ENCODE assay signal across 41 mouse cellular contexts in genomic region chr2:140107641-140108040, GRCm38 (mm10). TPM values are rescaled to one million over a fixed set of nuclear protein-coding genes. Genes with fewer than 3 reads are reported as not detected.
DNase-seq lines count a peak whose midpoint lies in the region; ATAC-seq and TF ChIP-seq lines count a peak whose summit lies in the region.
"Had no signal": no experiment of that assay in that cellular context is flagged by ENCODE, and none has a peak within 500 bp of the region (broad histone marks: within the 10 kb centered on the region; RNA-seq: fewer than 3 reads in every experiment).

No protein-coding gene starts in this region.

- no peaks in the 10 kb centered on the region for H3K9me3 ChIP-seq in intestine, postnatal 0 days (ENCODE audit: control insufficient read depth)
- H3K9me3 ChIP-seq: forebrain, embryonic 10.5 days; forebrain, embryonic 15.5 days; limb, embryonic 12.5 days; liver, embryonic 15.5 days; lung, embryonic 15.5 days; midbrain, embryonic 12.5 days had no signal

- intact Hi-C loops in gastrocnemius, adult 2 months (cut with DNase I): no loop called here

- H3K4me1 ChIP-seq in intestine, postnatal 0 days (replicated peaks; ENCODE audit: control insufficient read depth, insufficient read depth, low read length): no peaks in the 10 kb centered on the region
- H3K4me1 ChIP-seq in thymus, adult 2 months (replicated peaks; ENCODE audit: control insufficient read depth, insufficient read depth, low read length): no peaks in the 10 kb centered on the region
- H3K4me1 ChIP-seq: forebrain, embryonic 10.5 days; forebrain, embryonic 15.5 days; limb, embryonic 12.5 days; liver, embryonic 15.5 days; lung, embryonic 15.5 days; midbrain, embryonic 12.5 days had no signal

- TF ChIP-seq CTCF in gastrocnemius, adult 2 months (IDR thresholded peaks at IDR 0.05): no peak
- TF ChIP-seq CTCF in intestine, postnatal 0 days (IDR thresholded peaks at IDR 0.05; ENCODE audit: low read depth): no peak
- TF ChIP-seq CTCF in thymus, adult 2 months (IDR thresholded peaks at IDR 0.05; ENCODE audit: borderline replicate concordance, control insufficient read depth, extremely low read depth, insufficient read depth, low read length, poor library complexity): no peak

- no peak overlapping the region for H3ac ChIP-seq in myocyte (ENCODE audit: control insufficient read depth, insufficient read length)

- H3K4me2 ChIP-seq in myocyte (ENCODE audit: low read depth): no peak overlapping the region
- no peak overlapping the region for H3K4me2 ChIP-seq in intestine, postnatal 0 days (replicated peaks; ENCODE audit: low read depth)
- H3K4me2 ChIP-seq: forebrain, embryonic 15.5 days; limb, embryonic 12.5 days; liver, embryonic 15.5 days; lung, embryonic 15.5 days; midbrain, embryonic 12.5 days had no signal

- ATAC-seq in intestine, postnatal 0 days: no peak
- ATAC-seq: CD4-positive, CD25-positive, alpha-beta regulatory T cell, adult 4 months; forebrain, embryonic 15.5 days; hindbrain, embryonic 16.5 days; intestine, embryonic 16.5 days had no signal

- H3K4me3 ChIP-seq in gastrocnemius, adult 2 months: no peak overlapping the region
- H3K4me3 ChIP-seq in myocyte: no peak overlapping the region
- no peak overlapping the region for H3K4me3 ChIP-seq in intestine, postnatal 0 days (ENCODE audit: low read depth, low read length)
- H3K4me3 ChIP-seq in thymus, adult 2 months (ENCODE audit: control insufficient read depth, insufficient read depth, low read length): no peak overlapping the region
- H3K4me3 ChIP-seq: forebrain, embryonic 10.5 days; forebrain, embryonic 15.5 days; limb, embryonic 12.5 days; liver, embryonic 15.5 days; lung, embryonic 15.5 days; megakaryocyte, embryonic 14.5 days; midbrain, embryonic 12.5 days had no signal

- no peak overlapping the region for H3K9ac ChIP-seq in intestine, postnatal 0 days (ENCODE audit: low read depth, low read length)
- H3K9ac ChIP-seq: forebrain, embryonic 15.5 days; limb, embryonic 12.5 days; liver, embryonic 15.5 days; lung, embryonic 15.5 days; midbrain, embryonic 12.5 days had no signal

- no peaks in the 10 kb centered on the region for H3K36me3 ChIP-seq in myocyte (ENCODE audit: control insufficient read depth, insufficient read depth)
- no peaks in the 10 kb centered on the region for H3K36me3 ChIP-seq in intestine, postnatal 0 days (ENCODE audit: control insufficient read depth, insufficient read depth)
- no peaks in the 10 kb centered on the region for H3K36me3 ChIP-seq in thymus, adult 2 months (ENCODE audit: control insufficient read depth, insufficient read depth, low read length)
- H3K36me3 ChIP-seq: forebrain, embryonic 10.5 days; forebrain, embryonic 15.5 days; limb, embryonic 12.5 days; liver, embryonic 15.5 days; lung, embryonic 15.5 days; midbrain, embryonic 12.5 days had no signal

- no peaks in the 10 kb centered on the region for H3K79me2 ChIP-seq in myocyte (ENCODE audit: control insufficient read depth, insufficient read depth)

- no peak for DNase-seq in gastrocnemius, adult 2 months
- DNase-seq in gastrocnemius, adult 8-10 months (ENCODE audit: low spot score in 2 of 2): no peak
- DNase-seq in Muller cell, postnatal 12 days (ENCODE audit: inconsistent ontology term): peak; percentile 42
- DNase-seq in gonadal fat pad, adult 2 months (ENCODE audit: low read depth): peak; percentile 16
- no peak for DNase-seq in right cerebral cortex, adult 2 months (ENCODE audit: low spot score in 2 of 2)
- no peak for DNase-seq in thymus, adult 2 months
- DNase-seq: adrenal gland, postnatal 10 days; cerebellum, adult 9-10 months; cerebellum, postnatal 36 days; heart, postnatal 14 days; kidney, adult 9 months; kidney, postnatal 10 days; right cerebral cortex, postnatal 14 days; spleen, adult 18-20 months; thymus, adult 18-20 months; thymus, postnatal 36 days had no signal

- H3K27me3 ChIP-seq in myocyte (ENCODE audit: control insufficient read depth, insufficient read depth, insufficient read length): no peaks in the 10 kb centered on the region
- H3K27me3 ChIP-seq in intestine, postnatal 0 days (replicated peaks; ENCODE audit: control insufficient read depth, insufficient read depth, low read length): no peaks in the 10 kb centered on the region
- no peaks in the 10 kb centered on the region for H3K27me3 ChIP-seq in thymus, adult 2 months (ENCODE audit: control insufficient read depth, insufficient read depth, low read length)
- H3K27me3 ChIP-seq: forebrain, embryonic 15.5 days; limb, embryonic 12.5 days; lung, embryonic 15.5 days; midbrain, embryonic 12.5 days had no signal

- peak overlapping the region; percentile 35; the same call in 1 of the 2 replicates for H3K27ac ChIP-seq in gastrocnemius, adult 2 months
- H3K27ac ChIP-seq in intestine, postnatal 0 days (ENCODE audit: low read depth, low read length): no peak overlapping the region
- no peak overlapping the region for H3K27ac ChIP-seq in thymus, adult 2 months (ENCODE audit: control insufficient read depth, insufficient read depth, low read length)
- H3K27ac ChIP-seq: forebrain, embryonic 10.5 days; forebrain, embryonic 15.5 days; limb, embryonic 12.5 days; liver, embryonic 15.5 days; lung, embryonic 15.5 days; midbrain, embryonic 12.5 days had no signal

- no peak for TF ChIP-seq POLR2A in myocyte (IDR thresholded peaks at IDR 0.05; ENCODE audit: insufficient read length, low read depth)
- no peak for TF ChIP-seq POLR2A in thymus, adult 2 months (IDR thresholded peaks at IDR 0.05; ENCODE audit: control insufficient read depth, extremely low read depth, insufficient read depth, low read length, poor library complexity)

- 82% methylated on average over 4 of the region's 4 CpGs for WGBS in intestine, postnatal 0 days
- 90% methylated on average over 4 of the region's 4 CpGs for WGBS in thymus, adult 2 months

TF ChIP-seq in myocyte, 11 proteins besides CTCF, POLR2A, EP300 and RAD21:
- TF ChIP-seq MYOG (IDR thresholded peaks at IDR 0.05; ENCODE audit: control insufficient read depth in 1 of 3, insufficient read depth in 1 of 3, insufficient read length in 2 of 3, low read depth in 2 of 3) (no peak), CEBPB (IDR thresholded peaks at IDR 0.05; ENCODE audit: insufficient read depth, poor library complexity, severe bottlenecking) (peak; percentile 35), TCF3 (IDR thresholded peaks at IDR 0.05; ENCODE audit: insufficient read length, low read depth) (no peak), TCF12 (IDR thresholded peaks at IDR 0.05; ENCODE audit: insufficient read depth, poor library complexity, severe bottlenecking) (no peak), REST (IDR thresholded peaks at IDR 0.05; ENCODE audit: insufficient read depth, insufficient read length) (no peak), MYOD1 (IDR thresholded peaks at IDR 0.05; ENCODE audit: control insufficient read depth in 1 of 3, insufficient read length in 2 of 3, low read depth in 2 of 3) (no peak), MAX (IDR thresholded peaks at IDR 0.05; ENCODE audit: low read depth) (no peak), SRF (IDR thresholded peaks at IDR 0.05; ENCODE audit: control insufficient read depth, insufficient read length, low read depth) (no peak)

RNA-seq across cellular contexts. Expression of gene Tasp1, which starts 41.0 kb away (rescaled TPM):
- 1 to 10 TPM; 5.2 to 6.7 TPM for total RNA-seq in gastrocnemius, adult 2 months (2021)
- 1 to 10 TPM; 5.1 to 6.2 (median 5.4) TPM for total RNA-seq in gastrocnemius, adult 8-10 months (2022)
- polyA plus RNA-seq in gonadal fat pad, adult 2 months (2012; rRNA removed): 4.0 and 5.6 TPM in 2 replicates
- polyA plus RNA-seq in myocyte (2012; fragmentation: generic; extraction: Trizol): 3.8 TPM
- polyA plus RNA-seq in intestine, postnatal 0 days (2015; fragmentation: Nextera tagmentation; extraction: Ambion mirVana): 9.4 and 10.5 TPM in 2 replicates
- polyA plus RNA-seq in thymus, adult 2 months (2012; rRNA removed): 6.5 and 7.1 TPM in 2 replicates

RNA-seq across cellular contexts. Expression of gene Gm17374, which starts 44.2 kb away (rescaled TPM):
- total RNA-seq in gastrocnemius, adult 2 months (2021): not detected
- total RNA-seq in gastrocnemius, adult 8-10 months (2022): not detected
- not detected in 2 replicates for polyA plus RNA-seq in gonadal fat pad, adult 2 months (2012; rRNA removed)
- not detected for polyA plus RNA-seq in myocyte (2012; fragmentation: generic; extraction: Trizol)
- not detected in 2 replicates for polyA plus RNA-seq in intestine, postnatal 0 days (2015; fragmentation: Nextera tagmentation; extraction: Ambion mirVana)
- not detected in 2 replicates for polyA plus RNA-seq in thymus, adult 2 months (2012; rRNA removed)
- total RNA-seq: adrenal gland, postnatal 10 days; gastrocnemius, adult 18-20 months; gastrocnemius, postnatal 4 days; heart, postnatal 14 days; layer of hippocampus, adult 18-20 months; layer of hippocampus, postnatal 10 days; left cerebral cortex, adult 18-20 months; left cerebral cortex, postnatal 25 days; liver, adult 2 months had no signal
- polyA plus RNA-seq: CD4-positive, CD25-positive, alpha-beta regulatory T cell, adult 4 months; embryonic facial prominence, embryonic 11.5 days; forebrain, embryonic 10.5 days; forebrain, embryonic 15.5 days; frontal cortex, adult 2 months; heart, embryonic 14.5 days; hindbrain, embryonic 11.5 days; hindbrain, embryonic 16.5 days; intestine, embryonic 16.5 days; limb, embryonic 12.5 days; liver, adult 2 months; liver, embryonic 15.5 days; lung, embryonic 15.5 days; midbrain, embryonic 12.5 days; neural tube, embryonic 14.5 days; stomach, embryonic 16.5 days had no signal

Comparison
In these comparisons a context has a peak if more than half of its experiments do, and no peak if none do; other contexts are left out.
1. DNase-seq: peak in Muller cell, postnatal 12 days (single experiment) and gonadal fat pad, adult 2 months (single experiment); none in gastrocnemius, adult 2 months (single experiment), gastrocnemius, adult 8-10 months (0 of 2), right cerebral cortex, adult 2 months (0 of 2) and thymus, adult 2 months (single experiment).